Mouse (Mus musculus) urinary bladder, postnatal 0 days (tissue): ENCODE measurements around the gene Krtap1-5. TPM values are rescaled to one million over a fixed set of nuclear protein-coding genes. Genes with fewer than 3 reads are reported as not detected.

Experiments used
- polyA plus RNA-seq: library from polyadenylated mRNA; unstranded; fragments of >200 nt; fragmentation: Nextera tagmentation; extraction: Ambion mirVana; gene quantifications from 2 replicates; pipeline ENCODE4 v1.2.1, GENCODE M21; 2015

The Krtap1-5 gene
- polyA plus RNA-seq = 0.12 TPM in 1 of 2 replicates, not detected in the other

DNA sequence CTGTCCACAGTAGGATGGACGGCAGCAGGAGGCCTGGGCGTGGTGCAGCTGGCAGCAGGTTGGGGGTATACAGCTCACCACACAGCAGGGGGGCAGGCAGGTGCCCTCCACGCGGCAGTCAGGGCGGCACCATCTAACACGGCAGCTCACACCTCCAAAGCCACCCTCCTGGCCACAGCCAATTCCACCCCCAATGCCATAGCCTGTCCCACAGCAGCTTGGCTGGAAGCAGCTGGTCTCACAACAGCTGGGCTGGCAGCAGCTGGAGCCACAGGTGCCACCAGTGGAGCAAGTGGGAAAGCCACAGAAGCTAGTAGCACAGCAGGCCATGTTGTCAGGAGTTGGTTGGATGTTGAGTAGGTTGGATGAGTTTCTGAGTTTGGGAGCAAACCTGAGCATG lies at the start of gene Krtap1-5:
Gene Krtap1-5, minus strand, starts transcription at position 381 of the 400 bp plus-strand sequence.

DNA sequence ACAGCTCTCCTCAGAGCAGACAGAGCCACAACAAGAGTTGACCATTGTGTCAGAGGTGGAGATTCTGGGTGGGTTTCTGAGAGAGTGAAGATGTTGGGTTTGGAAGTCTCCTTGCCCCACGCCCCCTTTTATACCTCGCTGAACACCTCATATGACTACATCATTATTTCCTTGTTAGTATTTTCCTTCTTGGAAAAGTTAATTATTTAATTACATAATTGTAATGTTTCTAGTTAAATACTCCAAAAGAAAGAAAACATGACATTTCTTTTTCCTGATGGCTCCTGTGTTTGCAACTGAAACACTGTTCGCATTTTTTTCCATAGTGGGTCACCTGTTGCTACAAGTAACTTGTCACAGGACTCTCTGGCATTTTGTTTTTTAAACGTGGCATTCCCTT lies 47.3 kb upstream of the Krtap1-5 start, which contains the start of gene Krtap4-1:
Gene Krtap4-1, minus strand, starts transcription at position 101 of the 400 bp plus-strand sequence.

GRCm38 (mm10) chr11:99620335-99620734 lies 39.5 kb upstream of the Krtap1-5 start, which contains the start of gene Gm11562:
TSS of gene Gm11562 (minus strand) at chr11:99620435.

GRCm38 (mm10) chr11:99614796-99615363 lies 34.1 kb upstream of the Krtap1-5 start, which contains the start of gene Krtap2-4:
TSS of gene Krtap2-4 (minus strand) at chr11:99614846.

DNA sequence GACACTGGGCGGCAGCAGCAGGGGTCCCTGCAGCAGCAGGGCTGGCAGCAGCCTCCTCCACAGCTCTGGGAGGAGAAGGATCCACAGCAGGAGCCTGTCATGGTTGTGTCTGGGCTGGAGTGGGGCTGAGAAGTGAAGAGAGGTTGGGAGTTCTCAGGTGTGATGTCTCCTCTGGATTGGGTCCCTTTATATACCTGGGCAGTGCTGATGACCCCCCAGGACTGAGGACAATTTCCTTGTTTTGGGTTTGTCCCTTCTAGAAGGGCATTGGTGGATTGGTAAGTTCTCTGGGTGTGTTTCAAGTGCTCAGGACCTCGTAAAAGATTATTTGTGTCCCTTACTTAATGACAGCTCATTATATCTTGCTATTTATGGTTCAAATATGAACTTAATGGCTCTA lies 29.3 kb upstream of the Krtap1-5 start, which contains the start of gene Gm11937:
Gene Gm11937, minus strand, starts transcription at position 101 of the 400 bp plus-strand sequence.

GRCm38 (mm10) chr11:99603208-99603607 lies 22.4 kb upstream of the Krtap1-5 start, which contains the start of gene Gm11938:
TSS of gene Gm11938 (minus strand) at chr11:99603308.

GRCm38 (mm10) chr11:99597742-99598141 lies 16.9 kb upstream of the Krtap1-5 start, which contains the start of gene Krtap9-3:
TSS of gene Krtap9-3 (minus strand) at chr11:99598105.

GRCm38 (mm10) chr11:99590981-99591380 lies 10.2 kb upstream of the Krtap1-5 start, which contains the start of gene Krtap1-3:
TSS of gene Krtap1-3 (minus strand) at chr11:99591339.

GRCm38 (mm10) chr11:99583245-99583704 lies 2.5 kb upstream of the Krtap1-5 start, which contains the start of gene Krtap1-4:
TSS of gene Krtap1-4 (minus strand) at chr11:99583654.

DNA sequence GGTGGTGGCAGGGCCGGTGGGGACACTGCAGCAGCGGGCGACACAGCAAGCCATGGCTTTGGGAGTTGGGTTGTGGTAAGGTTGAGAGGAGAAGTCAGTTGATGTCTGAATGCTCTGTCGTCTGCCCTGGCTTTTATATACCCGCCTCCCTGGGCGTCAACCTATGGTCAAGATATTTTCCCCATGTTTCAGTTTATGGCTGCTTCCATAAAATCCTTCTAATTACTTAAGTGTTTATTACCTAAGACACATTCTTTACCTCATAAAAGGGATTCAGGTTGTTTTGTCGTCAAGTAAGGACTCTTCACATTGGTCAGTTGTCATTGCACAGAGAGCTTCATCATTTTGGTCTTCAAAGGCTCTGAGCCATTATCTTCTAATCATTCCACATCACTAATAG lies 14.3 kb downstream of the Krtap1-5 start, which contains the start of gene Krtap3-1:
Gene Krtap3-1, minus strand, starts transcription at position 101 of the 400 bp plus-strand sequence.

GRCm38 (mm10) chr11:99559366-99559765 lies 21.4 kb downstream of the Krtap1-5 start, which contains the start of gene Gm11939:
TSS of gene Gm11939 (minus strand) at chr11:99559466.

GRCm38 (mm10) chr11:99556753-99557152 lies 24.1 kb downstream of the Krtap1-5 start, which contains the start of gene Krtap3-2:
TSS of gene Krtap3-2 (minus strand) at chr11:99556853.

DNA sequence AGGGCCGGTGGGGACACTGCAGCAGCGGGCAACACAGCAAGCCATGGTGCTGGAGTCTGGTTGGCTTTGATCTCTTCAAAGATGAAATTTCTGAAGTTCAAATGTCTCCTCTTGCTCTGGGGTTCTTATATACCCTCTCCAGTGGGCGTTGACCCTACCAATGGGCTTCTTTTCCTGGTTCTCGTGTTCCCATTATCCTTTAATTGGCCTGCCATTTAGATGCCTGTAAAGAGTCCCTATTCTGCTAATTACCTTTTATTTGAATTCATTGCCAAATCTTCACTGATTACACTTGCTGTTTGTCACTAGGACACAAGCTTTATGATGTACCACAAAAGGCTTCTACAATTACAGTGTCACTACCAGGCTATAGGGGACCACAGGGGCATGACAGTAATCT lies 30.1 kb downstream of the Krtap1-5 start, which contains the start of gene Krtap3-3:
Gene Krtap3-3, minus strand, starts transcription at position 101 of the 400 bp plus-strand sequence.

Other genes with a start within 250 kb of the Krtap1-5 start
- gene Krt26, start 243.1 kb downstream of the Krtap1-5 start, polyA plus RNA-seq = not detected in 2 replicates
- gene Krt27, start 229.9 kb downstream of the Krtap1-5 start, polyA plus RNA-seq = not detected in 2 replicates
- 0.10 TPM in 1 of 2 replicates, not detected in the other for gene Krt28, start 206.1 kb downstream of the Krtap1-5 start, polyA plus RNA-seq
- gene Krt10, start 191.7 kb downstream of the Krtap1-5 start, polyA plus RNA-seq = 13.5 and 14.5 TPM in 2 replicates
- not detected in 2 replicates for gene Krt12, start 158.8 kb downstream of the Krtap1-5 start, polyA plus RNA-seq
- 71.7 and 82.2 TPM in 2 replicates for gene Krt20, start 142.9 kb downstream of the Krtap1-5 start, polyA plus RNA-seq
- gene Krt23, start 87.9 kb downstream of the Krtap1-5 start, polyA plus RNA-seq = 2.6 and 3.4 TPM in 2 replicates
- not detected in 2 replicates for gene Krt39, start 59.7 kb downstream of the Krtap1-5 start, polyA plus RNA-seq
- gene Krt40, start 37.9 kb downstream of the Krtap1-5 start, polyA plus RNA-seq = not detected in 2 replicates
- gene Krtap3-3, start 30.2 kb downstream of the Krtap1-5 start, polyA plus RNA-seq = not detected in 2 replicates
- gene Krtap3-2, start 24.2 kb downstream of the Krtap1-5 start, polyA plus RNA-seq = not detected in 2 replicates
- gene Gm11939, start 21.6 kb downstream of the Krtap1-5 start, polyA plus RNA-seq = not detected in 2 replicates
- gene Krtap3-1, start 14.4 kb downstream of the Krtap1-5 start, polyA plus RNA-seq = not detected in 2 replicates
- gene Krtap1-4, start 2.6 kb upstream of the Krtap1-5 start, polyA plus RNA-seq = not detected in 2 replicates
- gene Krtap1-3, start 10.3 kb upstream of the Krtap1-5 start, polyA plus RNA-seq = not detected in 2 replicates
- not detected in 2 replicates for gene Krtap9-3, start 17.1 kb upstream of the Krtap1-5 start, polyA plus RNA-seq
- not detected in 2 replicates for gene Gm11938, start 22.3 kb upstream of the Krtap1-5 start, polyA plus RNA-seq
- not detected in 2 replicates for gene Gm11937, start 29.2 kb upstream of the Krtap1-5 start, polyA plus RNA-seq
- gene Krtap2-4, start 33.8 kb upstream of the Krtap1-5 start, polyA plus RNA-seq = not detected in 2 replicates
- not detected in 2 replicates for gene Gm11562, start 39.4 kb upstream of the Krtap1-5 start, polyA plus RNA-seq
- not detected in 2 replicates for gene Krtap4-1, start 47.2 kb upstream of the Krtap1-5 start, polyA plus RNA-seq
- gene Krtap4-2, start 54.1 kb upstream of the Krtap1-5 start, polyA plus RNA-seq = not detected in 2 replicates
- gene Krtap4-7, start 63.1 kb upstream of the Krtap1-5 start, polyA plus RNA-seq = not detected in 2 replicates
- gene Gm11555, start 69.2 kb upstream of the Krtap1-5 start, polyA plus RNA-seq = not detected in 2 replicates
- gene Gm11563, start 77.9 kb upstream of the Krtap1-5 start, polyA plus RNA-seq = not detected in 2 replicates
- not detected in 2 replicates for gene Krtap4-6, start 84.9 kb upstream of the Krtap1-5 start, polyA plus RNA-seq
- gene Gm14190, start 109.7 kb upstream of the Krtap1-5 start, polyA plus RNA-seq = not detected in 2 replicates
- gene Gm14180, start 153.3 kb upstream of the Krtap1-5 start, polyA plus RNA-seq = not detected in 2 replicates
- gene Gm11595, start 191.9 kb upstream of the Krtap1-5 start, polyA plus RNA-seq = not detected in 2 replicates
- gene Krtap4-8, start 199.7 kb upstream of the Krtap1-5 start, polyA plus RNA-seq = not detected in 2 replicates
- not detected in 2 replicates for gene Krtap4-9, start 204.2 kb upstream of the Krtap1-5 start, polyA plus RNA-seq
- not detected in 2 replicates for gene Gm11596, start 212.5 kb upstream of the Krtap1-5 start, polyA plus RNA-seq
- not detected in 2 replicates for gene Gm11569, start 217.9 kb upstream of the Krtap1-5 start, polyA plus RNA-seq
- gene Gm11554, start 223.4 kb upstream of the Krtap1-5 start, polyA plus RNA-seq = not detected in 2 replicates
- gene Krtap4-13, start 228.9 kb upstream of the Krtap1-5 start, polyA plus RNA-seq = not detected in 2 replicates
- not detected in 2 replicates for gene Gm11564, start 234.7 kb upstream of the Krtap1-5 start, polyA plus RNA-seq